Mouse (Mus musculus) heart, postnatal 0 days (tissue): ENCODE data around the gene Fank1. TPM values are rescaled to one million over a fixed set of nuclear protein-coding genes. Genes with fewer than 3 reads are reported as not detected.

ENCODE experiments used
- ATAC-seq: fragments of 200-750 bp; cut with Nextera tagmentation; 2 replicates; pipeline ENCODE4 v1.8.0; 2017; ENCODE audit warnings: low read depth, moderate number of reproducible peaks, moderate library complexity; ENCODE audit not compliant: insufficient read depth
- DNase-seq: peaks from one replicate; pipeline ENCODE4 v3.0.0-alpha.2; 2016; ENCODE audit warnings: low spot score
- H3K27ac ChIP-seq: fragments of 300-500 bp; sonication (generic); 2 replicates; pipeline ENCODE4 v1.5.1; 2014; ENCODE audit warnings: low read depth, mild to moderate bottlenecking
- H3K27me3 ChIP-seq: fragments of 300-500 bp; sonication (generic); 2 replicates; pipeline ENCODE4 v1.6.1; 2014; ENCODE audit warnings: low read length, mixed read lengths; ENCODE audit not compliant: control insufficient read depth, insufficient read depth
- H3K36me3 ChIP-seq: fragments of 300-500 bp; sonication (generic); replicated peaks from 2 replicates; pipeline ENCODE4 v1.6.1; 2014; ENCODE audit warnings: low read length, mixed read lengths; ENCODE audit not compliant: control insufficient read depth, insufficient read depth
- H3K4me1 ChIP-seq: fragments of 300-500 bp; sonication (generic); 2 replicates; pipeline ENCODE4 v1.6.1; 2014; ENCODE audit warnings: antibody characterized with exemption; ENCODE audit not compliant: control insufficient read depth, insufficient read depth
- H3K4me2 ChIP-seq: fragments of 300-500 bp; sonication (generic); 2 replicates; pipeline ENCODE4 v1.6.1; 2014; ENCODE audit warnings: low read depth, mild to moderate bottlenecking, low read length, moderate library complexity
- H3K4me3 ChIP-seq: fragments of 300-500 bp; sonication (generic); 2 replicates; pipeline ENCODE4 v1.5.1; 2014; ENCODE audit warnings: low read depth, low read length
- H3K9ac ChIP-seq: fragments of 300-500 bp; sonication (generic); replicated peaks from 2 replicates; pipeline ENCODE4 v1.6.1; 2014; ENCODE audit warnings: low read depth, low read length, mixed read lengths
- H3K9me3 ChIP-seq: fragments of 300-500 bp; sonication (generic); replicated peaks from 2 replicates; pipeline ENCODE4 v1.6.1; 2016; ENCODE audit warnings: low read length; ENCODE audit not compliant: control insufficient read depth
- CTCF ChIP-seq: IDR thresholded peaks from 2 replicates; pipeline ENCODE4 v1.5.1; 2016; ENCODE audit warnings: antibody characterized with exemption, control low read depth, low read depth
- EP300 ChIP-seq: IDR thresholded peaks from 2 replicates; pipeline ENCODE4 v1.6.1; 2016; ENCODE audit warnings: antibody characterized with exemption, low read depth
- WGBS: fragments of 180-500 bp; shearing (Covaris S2); extraction: QIAGEN DNeasy Blood & Tissue Kit; methylation state at CpG from one replicate; pipeline ENCODE4 v1.1.7; 2014; 5-methylcytosine and 5-hydroxymethylcytosine counted together
- polyA plus RNA-seq: library from polyadenylated mRNA; unstranded; fragments of >200 nt; fragmentation: Nextera tagmentation; extraction: Ambion mirVana; gene quantifications from 2 replicates; pipeline ENCODE4 v1.2.1, GENCODE M21; 2015
- total RNA-seq: library from RNA; depleted of rRNA; stranded (reverse); fragments of >200 nt; gene quantifications from 2 replicates; pipeline ENCODE4 v1.2.3, GENCODE M21; 2014; ENCODE audit warnings: low replicate concordance

The Fank1 gene
- total and polyA plus RNA-seq, 2 experiments from 2014 or later, result 0.08 TPM; not detected in 1

- Histone ChIP-seq H3K9me3 (peaks cover 11% of the 10 kb centered on the region), H3K4me2 (no peak overlapping the region), H3K4me1 (no peaks in the 10 kb centered on the region), H3K4me3 (no peak overlapping the region), H3K27me3 (no peaks in the 10 kb centered on the region), H3K27ac (no peak overlapping the region), H3K36me3 (no peaks in the 10 kb centered on the region), H3K9ac (no peak overlapping the region)
- no peak for ATAC-seq
- no peak for TF ChIP-seq CTCF
- TF ChIP-seq EP300, result no peak
- DNase-seq, result no peak
- WGBS, result 56% methylated on average over 7 of the region's 7 CpGs
Observed at GRCm38 (mm10) chr7:133909833-133910375, 133.2 kb downstream of the Fank1 start.

GRCm38 (mm10) chr7:133911881-133912280 lies 135.2 kb downstream of the Fank1 start:
- Histone ChIP-seq H3K27ac (no peak overlapping the region), H3K4me1 (no peaks in the 10 kb centered on the region), H3K27me3 (no peaks in the 10 kb centered on the region), H3K36me3 (no peaks in the 10 kb centered on the region), H3K4me3 (no peak overlapping the region), H3K9me3 (no peaks in the 10 kb centered on the region), H3K4me2 (no peak overlapping the region), H3K9ac (no peak overlapping the region)
- ATAC-seq (no peak), DNase-seq (no peak)
- 79% methylated on average over 3 of the region's 3 CpGs for WGBS
- TF ChIP-seq EP300 (no peak), CTCF (no peak)

GRCm38 (mm10) chr7:133916230-133916629 lies 139.6 kb downstream of the Fank1 start:
- no peaks in the 10 kb centered on the region for H3K4me1 ChIP-seq
- no peaks in the 10 kb centered on the region for H3K36me3 ChIP-seq
- TF ChIP-seq EP300 (no peak), CTCF (no peak)
- no peak overlapping the region for H3K4me2 ChIP-seq
- ATAC-seq, result no peak
- no peak for DNase-seq
- no peaks in the 10 kb centered on the region for H3K9me3 ChIP-seq
- H3K9ac ChIP-seq, result no peak overlapping the region
- H3K4me3 ChIP-seq, result no peak overlapping the region
- 80% methylated on average over 9 of the region's 9 CpGs for WGBS
- H3K27me3 ChIP-seq, result no peaks in the 10 kb centered on the region
- H3K27ac ChIP-seq, result no peak overlapping the region

GRCm38 (mm10) chr7:133919306-133919705 lies 142.6 kb downstream of the Fank1 start:
- H3K27ac ChIP-seq, result no peak overlapping the region
- H3K4me1 ChIP-seq, result no peaks in the 10 kb centered on the region
- H3K4me3 ChIP-seq, result no peak overlapping the region
- 71% methylated on average over 5 of the region's 5 CpGs for WGBS
- H3K36me3 ChIP-seq, result no peaks in the 10 kb centered on the region
- TF ChIP-seq CTCF (no peak), EP300 (no peak)
- ATAC-seq (no peak), DNase-seq (no peak)
- H3K9ac ChIP-seq, result no peak overlapping the region
- no peak overlapping the region for H3K4me2 ChIP-seq
- H3K9me3 ChIP-seq, result no peaks in the 10 kb centered on the region
- H3K27me3 ChIP-seq, result 0 out of 2 replicates have a peak, but pooled peaks cover 4% of the 10 kb centered on the region

- H3K4me2 ChIP-seq, result no peak overlapping the region
- 0 out of 2 replicates have a peak, but pooled peaks cover 4% of the 10 kb centered on the region for H3K27me3 ChIP-seq
- no peaks in the 10 kb centered on the region for H3K36me3 ChIP-seq
- H3K27ac ChIP-seq, result no peak overlapping the region
- WGBS, result 45% methylated on average over 5 of the region's 5 CpGs
- H3K9me3 ChIP-seq, result no peaks in the 10 kb centered on the region
- H3K4me1 ChIP-seq, result no peaks in the 10 kb centered on the region
- no peak overlapping the region for H3K9ac ChIP-seq
- ATAC-seq (no peak), DNase-seq (no peak)
- TF ChIP-seq EP300 (no peak), CTCF (no peak)
- H3K4me3 ChIP-seq, result no peak overlapping the region
Observed at GRCm38 (mm10) chr7:133919918-133920317, 143.3 kb downstream of the Fank1 start.

GRCm38 (mm10) chr7:133920724-133921123 lies 144.1 kb downstream of the Fank1 start:
- Histone ChIP-seq H3K4me1 (no peaks in the 10 kb centered on the region), H3K36me3 (no peaks in the 10 kb centered on the region), H3K4me2 (no peak overlapping the region), H3K27ac (no peak overlapping the region), H3K9ac (no peak overlapping the region), H3K27me3 (0 out of 2 replicates have a peak, but pooled peaks cover 4% of the 10 kb centered on the region), H3K9me3 (no peaks in the 10 kb centered on the region), H3K4me3 (no peak overlapping the region)
- DNase-seq (no peak), ATAC-seq (no peak)
- WGBS, result 62% methylated on average over 7 of the region's 7 CpGs
- TF ChIP-seq CTCF, result no peak
- no peak for TF ChIP-seq EP300
